Mouse (Mus musculus) liver, embryonic 14.5 days (tissue): ENCODE results near the gene Zranb3.

Experiments used
- CTCF ChIP-seq: IDR thresholded peaks from 2 replicates; pipeline ENCODE4 v1.5.1; 2016; ENCODE audit warnings: antibody characterized with exemption, low read depth, control low read depth
- EP300 ChIP-seq: IDR thresholded peaks from 2 replicates; pipeline ENCODE4 v1.6.1; 2016; ENCODE audit warnings: antibody characterized with exemption, low read depth

DNA sequence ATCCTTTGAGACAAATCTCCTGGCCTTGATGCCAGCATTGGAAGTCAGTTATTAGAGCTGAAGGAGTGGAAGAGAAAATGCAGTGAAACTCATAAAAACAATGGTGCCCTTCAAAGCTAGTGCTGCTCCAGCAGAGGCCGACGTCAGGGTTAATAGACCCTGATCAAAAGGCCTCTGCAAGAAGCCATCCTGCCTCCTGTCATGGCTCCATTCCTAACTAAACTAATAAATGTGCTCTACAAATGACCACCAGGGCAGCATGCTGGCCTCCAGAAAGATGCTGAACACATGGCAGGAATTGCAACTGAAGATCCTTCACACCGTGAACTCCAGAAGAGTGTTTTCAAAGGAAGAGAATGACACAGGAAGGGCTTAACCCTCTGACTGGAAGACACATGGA lies 117.5 kb downstream of the Zranb3 start:
- no peak for TF ChIP-seq CTCF
- TF ChIP-seq EP300, result no peak
